Mouse (Mus musculus): ENCODE measurements around the gene Cfap46. TPM values are rescaled to one million over a fixed set of nuclear protein-coding genes. Genes with fewer than 3 reads are reported as not detected.
A peak's percentile ranks its signal among the peaks of the same experiment; 100 is the strongest.

The Cfap46 gene
- polyA plus RNA-seq, 1 experiment: not detected

GRCm38 (mm10) chr7:139584221-139585175 is 99.1 kb downstream of the Cfap46 start:
- TF ChIP-seq CTCF (IDR thresholded peaks at IDR 0.05; ENCODE audit: insufficient read depth, low read depth, low read length): no peak
- TF ChIP-seq POLR2A (IDR thresholded peaks at IDR 0.05; ENCODE audit: insufficient read depth, low read depth, low read length): no peak
- Histone ChIP-seq H3K4me3 (ENCODE audit: insufficient read depth, low read depth, low read length) (no peak overlapping the region), H3K27ac (ENCODE audit: insufficient read depth, low read depth, low read length) (no peak overlapping the region), H3K4me1 (ENCODE audit: control insufficient read depth, insufficient read depth, low read length) (peaks cover 34% of the 10 kb centered on the region)
- WGBS: 6% methylated on average over 53 of the region's 53 CpGs

- TF ChIP-seq CTCF (IDR thresholded peaks at IDR 0.05; ENCODE audit: insufficient read depth, low read depth, low read length): no peak
- 28% methylated on average over 17 of the region's 17 CpGs for WGBS
- Histone ChIP-seq H3K4me3 (ENCODE audit: insufficient read depth, low read depth, low read length) (no peak overlapping the region), H3K27ac (ENCODE audit: insufficient read depth, low read depth, low read length) (no peak overlapping the region), H3K4me1 (ENCODE audit: control insufficient read depth, insufficient read depth, low read length) (peaks cover 34% of the 10 kb centered on the region)
Measured at GRCm38 (mm10) chr7:139583094-139583737, 100.4 kb downstream of the Cfap46 start.

GRCm38 (mm10) chr7:139582595-139582994 is 101.0 kb downstream of the Cfap46 start, which contains the start of gene Nkx6-2:
Gene Nkx6-2, minus strand, starts transcription at chr7:139582797.
- WGBS: 2% methylated on average over 56 of the region's 56 CpGs

GRCm38 (mm10) chr7:139581801-139582571 is 101.6 kb downstream of the Cfap46 start:
- Histone ChIP-seq H3K27ac (ENCODE audit: insufficient read depth, low read depth, low read length) (no peak overlapping the region), H3K4me3 (ENCODE audit: insufficient read depth, low read depth, low read length) (peak overlapping the region; percentile 23), H3K4me1 (ENCODE audit: control insufficient read depth, insufficient read depth, low read length) (peaks cover 34% of the 10 kb centered on the region)
- WGBS: 2% methylated on average over 82 of the region's 82 CpGs
- TF ChIP-seq POLR2A (IDR thresholded peaks at IDR 0.05; ENCODE audit: insufficient read depth, low read depth, low read length) (no peak), CTCF (IDR thresholded peaks at IDR 0.05; ENCODE audit: insufficient read depth, low read depth, low read length) (no peak)

More at GRCm38 (mm10) chr7:139582595-139582994, 101.0 kb downstream of the Cfap46 start, which contains the start of gene Nkx6-2:
- Histone ChIP-seq H3K4me3 (ENCODE audit: insufficient read depth, low read depth, low read length) (peak within 1 kb of the TSS; percentile 23), H3K27ac (ENCODE audit: insufficient read depth, low read depth, low read length) (no peak within 1 kb of the TSS), H3K4me1 (ENCODE audit: control insufficient read depth, insufficient read depth, low read length) (peaks cover 34% of the 10 kb centered on the region)
- TF ChIP-seq POLR2A (IDR thresholded peaks at IDR 0.05; ENCODE audit: insufficient read depth, low read depth, low read length) (no peak), CTCF (IDR thresholded peaks at IDR 0.05; ENCODE audit: insufficient read depth, low read depth, low read length) (no peak)

GRCm38 (mm10) chr7:139580851-139581775 is 102.5 kb downstream of the Cfap46 start:
- Histone ChIP-seq H3K27ac (ENCODE audit: insufficient read depth, low read depth, low read length) (no peak overlapping the region), H3K4me1 (ENCODE audit: control insufficient read depth, insufficient read depth, low read length) (peaks cover 34% of the 10 kb centered on the region), H3K4me3 (ENCODE audit: insufficient read depth, low read depth, low read length) (no peak overlapping the region)
- no peak for TF ChIP-seq POLR2A (IDR thresholded peaks at IDR 0.05; ENCODE audit: insufficient read depth, low read depth, low read length)
- no peak for TF ChIP-seq CTCF (IDR thresholded peaks at IDR 0.05; ENCODE audit: insufficient read depth, low read depth, low read length)
- whole genome bisulfite sequencing: 19% methylated on average over 78 of the region's 78 CpGs

- Histone ChIP-seq H3K4me3 (ENCODE audit: insufficient read depth, low read depth, low read length) (no peak overlapping the region), H3K27ac (ENCODE audit: insufficient read depth, low read depth, low read length) (no peak overlapping the region), H3K4me1 (ENCODE audit: control insufficient read depth, insufficient read depth, low read length) (peaks cover 24% of the 10 kb centered on the region)
- 91% methylated on average over 21 of the region's 21 CpGs for WGBS
- TF ChIP-seq CTCF (IDR thresholded peaks at IDR 0.05; ENCODE audit: insufficient read depth, low read depth, low read length): no peak
- TF ChIP-seq POLR2A (IDR thresholded peaks at IDR 0.05; ENCODE audit: insufficient read depth, low read depth, low read length): no peak
Measured at GRCm38 (mm10) chr7:139579261-139579905, 104.2 kb downstream of the Cfap46 start.

GRCm38 (mm10) chr7:139576064-139576686 is 107.4 kb downstream of the Cfap46 start:
- no peak for TF ChIP-seq CTCF (IDR thresholded peaks at IDR 0.05; ENCODE audit: insufficient read depth, low read depth, low read length)
- TF ChIP-seq POLR2A (IDR thresholded peaks at IDR 0.05; ENCODE audit: insufficient read depth, low read depth, low read length): no peak
- no peak overlapping the region for H3K27ac ChIP-seq (ENCODE audit: insufficient read depth, low read depth, low read length)
- 92% methylated on average over 16 of the region's 16 CpGs for WGBS
- H3K4me3 ChIP-seq (ENCODE audit: insufficient read depth, low read depth, low read length): no peak overlapping the region
- peaks cover 4% of the 10 kb centered on the region for H3K4me1 ChIP-seq (ENCODE audit: control insufficient read depth, insufficient read depth, low read length)

All from olfactory bulb, adult 2 months (tissue).